Mouse (Mus musculus) sigmoid colon, adult 10 weeks (tissue): ENCODE measurements around the gene Ifi213. TPM values are rescaled to one million over a fixed set of nuclear protein-coding genes. Genes with fewer than 3 reads are reported as not detected.

Source experiments
- polyA plus RNA-seq: library from polyadenylated mRNA; stranded (reverse); fragments of 350-450 nt; fragmentation: Illumina TruSeq; extraction: RNeasy Lipid Tissue Mini Kit (QIAGEN cat#74804); gene quantifications from one replicate; pipeline ENCODE4 v1.2.3, GENCODE M21; 2014; ENCODE audit warnings: low read depth, low replicate concordance

Ifi213 gene
- polyA plus RNA-seq, result 8.0 TPM

DNA sequence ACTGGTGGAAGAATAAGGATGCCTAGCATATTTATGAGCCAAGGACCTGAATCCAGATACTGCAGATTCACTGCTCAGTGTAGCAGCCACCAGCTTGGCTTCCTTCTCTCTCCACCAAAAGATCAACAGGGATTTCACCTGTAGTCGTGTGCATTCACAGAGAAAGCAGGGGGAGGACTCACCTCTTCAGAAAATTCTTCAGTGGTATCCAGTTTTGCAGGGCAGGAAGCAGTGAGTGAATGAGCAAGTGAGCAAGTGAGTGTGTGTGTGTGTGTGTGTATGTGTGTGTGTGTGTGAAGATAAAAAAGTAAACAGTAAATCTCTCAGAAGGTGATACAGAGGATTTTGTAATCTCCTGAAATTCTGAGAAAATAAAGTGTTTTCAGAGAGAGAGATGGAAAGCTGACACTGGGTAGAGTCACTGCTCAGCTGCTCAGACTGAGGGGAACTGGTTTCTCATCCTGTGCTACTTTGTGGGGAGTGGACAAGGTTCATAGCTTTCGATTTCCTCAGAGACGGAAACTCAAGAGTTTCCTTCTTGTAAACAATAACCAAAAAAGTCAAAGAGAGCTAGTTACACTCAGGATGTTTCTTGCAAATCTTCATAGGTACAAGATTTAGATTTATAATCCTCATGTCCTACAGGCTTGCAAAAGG is at the start of gene Ifi213:
Gene Ifi213 (minus strand): TSS at position 437 of the 657 bp plus-strand sequence.

DNA sequence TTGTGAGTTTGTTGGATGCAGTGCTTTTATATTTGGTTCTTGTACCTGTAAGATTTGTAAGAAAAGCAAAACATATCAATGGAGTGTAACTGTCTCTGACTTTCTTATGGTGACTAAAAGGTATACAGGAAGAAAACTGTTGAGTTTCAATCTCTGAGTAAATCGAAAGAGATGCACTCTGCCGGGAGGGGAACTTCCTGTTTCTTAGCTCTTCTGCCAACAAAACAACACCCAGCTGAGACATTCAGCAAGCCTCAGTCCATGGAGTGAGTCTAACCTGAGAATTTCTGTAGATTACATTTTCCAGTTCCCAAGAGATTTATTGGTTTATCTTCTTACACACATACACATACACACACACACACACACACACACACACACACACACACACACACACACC is 31.5 kb upstream of the Ifi213 start, which contains the start of gene Ifi209:
Gene Ifi209 (plus strand): TSS at position 296 of the 400 bp plus-strand sequence.

DNA sequence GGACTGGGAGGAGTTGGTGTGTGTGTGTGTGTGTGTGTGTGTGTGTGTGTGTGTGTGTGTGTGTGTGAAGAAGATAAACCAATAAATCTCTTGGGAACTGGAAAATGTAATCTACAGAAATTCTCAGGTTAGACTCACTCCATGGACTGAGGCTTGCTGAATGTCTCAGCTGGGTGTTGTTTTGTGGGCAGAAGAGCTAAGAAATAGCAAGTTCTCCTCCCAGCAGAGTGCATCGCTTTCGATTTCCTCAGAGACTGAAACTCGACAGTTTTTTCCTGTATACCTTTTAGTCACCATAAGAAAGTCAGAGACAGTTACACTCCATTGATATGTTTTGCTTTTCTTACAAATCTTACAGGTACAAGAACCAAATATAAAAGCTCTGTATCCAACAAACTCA is 63.3 kb downstream of the Ifi213 start, which contains the start of gene Ifi214:
Gene Ifi214 (minus strand): TSS at position 167 of the 400 bp plus-strand sequence.

Other genes with a start within 250 kb of the Ifi213 start
- gene Aim2, start 248.4 kb downstream of the Ifi213 start, polyA plus RNA-seq, result 286 TPM
- 3.7 TPM for gene Cadm3, start 231.6 kb downstream of the Ifi213 start, polyA plus RNA-seq
- gene Ifi206, start 108.2 kb downstream of the Ifi213 start, polyA plus RNA-seq, result 2.6 TPM
- 1.9 TPM for gene Ifi214, start 63.3 kb downstream of the Ifi213 start, polyA plus RNA-seq
- gene Ifi209, start 31.6 kb upstream of the Ifi213 start, polyA plus RNA-seq, result 17.8 TPM
- 3.4 TPM for gene Ifi208, start 74.4 kb upstream of the Ifi213 start, polyA plus RNA-seq
- gene Ifi207, start 142.5 kb upstream of the Ifi213 start, polyA plus RNA-seq, result 7.8 TPM
- 17.2 TPM for gene Ifi204, start 167.7 kb upstream of the Ifi213 start, polyA plus RNA-seq